Mouse (Mus musculus) ES-Bruce4 (cell line): ENCODE results near the gene Krt1. TPM values are rescaled to one million over a fixed set of nuclear protein-coding genes. Genes with fewer than 3 reads are reported as not detected.

ENCODE experiments used
- H3K27ac ChIP-seq: 2 replicates; pipeline ENCODE4 v1.5.1; 2012; ENCODE audit warnings: low read length, inconsistent platforms; ENCODE audit not compliant: insufficient read depth
- H3K27me3 ChIP-seq: 2 replicates; pipeline ENCODE4 v1.6.1; 2012; ENCODE audit warnings: mild to moderate bottlenecking, low read length, inconsistent platforms; ENCODE audit not compliant: control insufficient read depth, poor library complexity, insufficient read depth, severe bottlenecking
- H3K36me3 ChIP-seq: 2 replicates; pipeline ENCODE4 v1.6.1; 2012; ENCODE audit warnings: inconsistent platforms, mild to moderate bottlenecking, low read length, moderate library complexity; ENCODE audit not compliant: control insufficient read depth, poor library complexity, insufficient read depth, severe bottlenecking
- H3K4me1 ChIP-seq: one replicate; pipeline ENCODE4 v1.8.1; 2011; ENCODE audit warnings: low read length; ENCODE audit not compliant: control insufficient read depth, insufficient read depth
- H3K4me3 ChIP-seq: 2 replicates; pipeline ENCODE4 v1.5.1; 2011; ENCODE audit warnings: low read depth, mild to moderate bottlenecking, low read length
- H3K9ac ChIP-seq: 2 replicates; pipeline ENCODE4 v1.6.1; 2012; ENCODE audit warnings: low read depth, mild to moderate bottlenecking, inconsistent platforms; ENCODE audit not compliant: poor library complexity, severe bottlenecking
- H3K9me3 ChIP-seq: replicated peaks from 2 replicates; pipeline ENCODE4 v1.6.1; 2012; ENCODE audit warnings: mild to moderate bottlenecking, low read length, inconsistent platforms; ENCODE audit not compliant: control insufficient read depth, poor library complexity, insufficient read depth, severe bottlenecking
- CTCF ChIP-seq: IDR thresholded peaks from one replicate; pipeline ENCODE4 v1.8.1; 2011; ENCODE audit warnings: low read depth, low read length
- EP300 ChIP-seq: IDR thresholded peaks from 2 replicates; pipeline ENCODE4 v1.6.1; 2011; ENCODE audit warnings: low read depth, low read length; ENCODE audit not compliant: insufficient read depth
- POLR2A ChIP-seq: IDR thresholded peaks from one replicate; pipeline ENCODE4 v1.8.1; 2011; ENCODE audit warnings: low read length; ENCODE audit not compliant: insufficient read depth
- polyA plus RNA-seq: library from polyadenylated mRNA; stranded (reverse); fragments of >200 nt; gene quantifications from 2 replicates; pipeline ENCODE4 v1.2.4, GENCODE M21; 2011; ENCODE audit warnings: low read depth; ENCODE audit not compliant: missing spikeins, insufficient read depth, insufficient read length

The Krt1 gene
- polyA plus RNA-seq, 1 experiment = not detected

DNA sequence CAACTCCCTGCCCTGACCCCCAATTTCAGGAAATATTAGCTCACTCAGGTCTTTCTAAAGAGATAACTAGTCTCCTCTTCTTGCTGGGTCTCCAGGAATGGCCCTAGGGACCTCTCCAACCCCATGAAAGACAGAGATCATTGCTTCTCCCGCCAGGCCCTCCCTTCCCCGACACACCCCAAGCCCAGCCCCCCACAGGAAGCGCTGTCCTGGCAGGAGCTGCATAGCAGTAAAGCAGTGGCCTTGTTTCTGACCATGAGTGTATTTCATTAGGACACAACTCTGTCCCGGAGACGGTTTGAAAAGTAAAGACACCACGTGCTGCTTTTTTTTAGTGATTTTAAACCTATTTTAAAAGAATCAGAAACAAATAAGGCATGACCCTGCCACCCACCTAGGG, 17.5 kb downstream of the Krt1 start:
- Histone ChIP-seq H3K27me3 (no peaks in the 10 kb centered on the region), H3K9ac (no peak overlapping the region), H3K9me3 (no peaks in the 10 kb centered on the region), H3K27ac (no peak overlapping the region), H3K4me3 (no peak overlapping the region), H3K36me3 (no peaks in the 10 kb centered on the region), H3K4me1 (no peaks in the 10 kb centered on the region)
- TF ChIP-seq POLR2A (no peak), CTCF (no peak)

- H3K4me3 ChIP-seq = no peak overlapping the region
- H3K4me1 ChIP-seq = no peaks in the 10 kb centered on the region
Measured at GRCm38 (mm10) chr15:101829441-101829840, 21.2 kb downstream of the Krt1 start.

GRCm38 (mm10) chr15:101821786-101822185, 28.8 kb downstream of the Krt1 start:
- no peaks in the 10 kb centered on the region for H3K4me1 ChIP-seq
- H3K9ac ChIP-seq = no peak overlapping the region
- no peak for TF ChIP-seq POLR2A
- no peak for TF ChIP-seq CTCF
- no peak for TF ChIP-seq EP300
- no peaks in the 10 kb centered on the region for H3K27me3 ChIP-seq
- H3K4me3 ChIP-seq = no peak overlapping the region
- H3K36me3 ChIP-seq = no peaks in the 10 kb centered on the region
- H3K9me3 ChIP-seq = no peaks in the 10 kb centered on the region
- H3K27ac ChIP-seq = no peak overlapping the region

More at GRCm38 (mm10) chr15:101829441-101829840, 21.2 kb downstream of the Krt1 start:
- Histone ChIP-seq H3K36me3 (no peaks in the 10 kb centered on the region), H3K9ac (no peak overlapping the region), H3K27ac (no peak overlapping the region), H3K27me3 (no peaks in the 10 kb centered on the region), H3K9me3 (no peaks in the 10 kb centered on the region)
- TF ChIP-seq POLR2A (no peak), EP300 (no peak), CTCF (no peak)

DNA sequence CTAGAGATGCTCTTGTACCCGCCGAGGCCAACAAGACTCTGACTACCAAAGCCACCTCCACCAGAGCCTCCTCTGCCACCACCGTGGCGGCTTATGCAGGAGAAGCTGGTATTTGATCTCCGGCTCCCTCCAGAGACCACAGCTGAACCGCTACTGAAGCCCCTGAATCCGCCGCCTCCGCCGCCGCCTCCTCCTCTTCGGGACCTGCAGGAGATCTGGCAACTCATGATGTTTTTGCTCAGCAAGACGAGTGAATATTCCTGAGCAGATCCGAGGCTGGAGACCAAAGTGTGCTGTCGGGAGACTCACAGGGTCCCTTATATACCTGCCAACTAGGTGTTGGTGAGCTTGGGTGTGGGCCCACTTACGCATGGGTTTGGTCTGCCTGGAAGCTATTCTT, 32.7 kb downstream of the Krt1 start, which contains the start of gene Krt2:
Krt2 (minus strand) TSS at position 295 of the 400 bp plus-strand sequence.
- Histone ChIP-seq H3K27ac (no peak within 1 kb of the TSS), H3K27me3 (no peaks in the 10 kb centered on the region), H3K9ac (no peak within 1 kb of the TSS), H3K4me3 (peak within 1 kb of the TSS; percentile 12), H3K9me3 (no peaks in the 10 kb centered on the region), H3K36me3 (no peaks in the 10 kb centered on the region), H3K4me1 (no peaks in the 10 kb centered on the region)
- no peak for TF ChIP-seq POLR2A
- no peak for TF ChIP-seq CTCF
- no peak for TF ChIP-seq EP300

DNA sequence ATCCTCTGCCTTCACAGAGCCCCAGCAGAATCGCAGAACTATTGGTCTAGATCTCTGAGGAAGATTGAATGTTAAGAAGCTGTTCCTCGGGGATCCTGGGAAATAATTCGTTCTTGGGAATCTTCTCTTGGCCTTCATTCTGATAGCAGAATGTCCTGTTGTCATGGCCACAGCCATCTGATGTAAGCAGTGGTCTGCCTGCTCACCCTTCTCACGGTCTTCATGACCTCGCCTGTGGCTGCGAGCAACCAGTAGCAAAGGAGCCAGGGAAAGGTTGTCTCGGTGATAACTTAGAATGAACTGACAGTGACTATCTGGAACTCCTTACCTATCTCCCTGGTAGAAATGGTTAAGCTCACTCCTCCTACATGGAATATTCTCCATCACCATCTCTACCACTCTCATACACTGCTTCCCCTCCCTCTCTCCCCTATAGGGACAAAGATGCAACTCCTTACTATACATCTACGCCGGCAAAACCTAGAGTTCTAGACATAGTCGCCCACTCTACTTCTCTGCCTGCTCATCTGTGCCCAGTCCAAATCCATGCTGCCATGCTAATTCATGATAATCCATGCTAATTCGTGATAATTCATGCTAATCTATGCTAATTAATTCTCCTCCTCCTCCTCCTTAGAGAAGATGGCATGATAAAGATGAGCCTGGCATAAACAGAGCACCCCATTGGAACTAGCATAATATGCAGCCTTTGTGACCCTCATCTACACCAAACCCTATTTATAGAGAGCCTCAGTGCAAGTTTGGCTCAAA, 47.4 kb downstream of the Krt1 start:
- Histone ChIP-seq H3K27ac (no peak overlapping the region), H3K4me1 (no peaks in the 10 kb centered on the region), H3K9ac (no peak overlapping the region), H3K36me3 (no peaks in the 10 kb centered on the region), H3K4me3 (no peak overlapping the region), H3K9me3 (no peaks in the 10 kb centered on the region), H3K27me3 (peaks cover 1% of the 10 kb centered on the region; the same call in 1 of the 2 replicates)
- no peak for TF ChIP-seq CTCF
- TF ChIP-seq EP300 = no peak
- TF ChIP-seq POLR2A = no peak

DNA sequence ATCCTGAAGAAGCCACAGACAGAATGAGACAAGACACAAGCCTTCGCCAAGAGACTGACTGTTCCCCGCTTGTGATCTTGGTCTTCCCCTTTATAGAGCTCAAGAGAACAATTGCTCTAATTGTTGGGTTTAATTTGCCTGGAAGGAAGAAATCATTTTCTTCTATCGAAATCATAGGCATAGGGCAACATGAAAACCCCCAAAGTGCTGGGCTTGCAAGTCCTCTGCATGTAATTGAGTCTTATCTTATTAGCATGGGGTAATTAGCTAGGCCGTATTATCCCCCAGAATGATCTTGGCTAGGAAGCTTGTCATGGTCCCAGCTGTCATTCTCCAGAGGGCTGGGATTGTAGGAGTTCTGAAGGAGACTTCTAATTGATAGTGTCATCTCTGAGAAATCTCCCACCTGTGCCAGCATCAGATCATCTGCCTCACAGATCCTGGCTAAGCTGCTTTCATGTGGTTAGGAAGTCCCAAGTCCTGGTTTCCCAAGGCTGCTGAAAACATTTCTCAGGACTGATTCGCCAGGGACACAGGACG, 48.2 kb downstream of the Krt1 start, which contains the start of gene Krt73:
Krt73 (minus strand) TSS at position 51 of the 540 bp plus-strand sequence.
- Histone ChIP-seq H3K27ac (no peak within 1 kb of the TSS), H3K36me3 (no peaks in the 10 kb centered on the region), H3K9me3 (no peaks in the 10 kb centered on the region), H3K4me3 (no peak within 1 kb of the TSS), H3K9ac (no peak within 1 kb of the TSS), H3K4me1 (no peaks in the 10 kb centered on the region), H3K27me3 (peaks cover 1% of the 10 kb centered on the region; the same call in 1 of the 2 replicates)
- TF ChIP-seq POLR2A (no peak), CTCF (no peak)

Other genes with a start within 250 kb of the Krt1 start
- not detected in 2 replicates for gene Gm5414, start 222.6 kb downstream of the Krt1 start, polyA plus RNA-seq
- not detected in 2 replicates for gene Gm5478, start 203.4 kb downstream of the Krt1 start, polyA plus RNA-seq
- not detected in 2 replicates for gene Krt6b, start 170.5 kb downstream of the Krt1 start, polyA plus RNA-seq
- gene Krt6a, start 156.5 kb downstream of the Krt1 start, polyA plus RNA-seq = not detected in 2 replicates
- not detected in 2 replicates for gene Krt5, start 137.9 kb downstream of the Krt1 start, polyA plus RNA-seq
- gene Krt71, start 107.7 kb downstream of the Krt1 start, polyA plus RNA-seq = not detected in 2 replicates
- not detected in 2 replicates for gene Krt72, start 64.3 kb downstream of the Krt1 start, polyA plus RNA-seq
- not detected in 2 replicates for gene Krt73, start 48.4 kb downstream of the Krt1 start, polyA plus RNA-seq
- not detected in 2 replicates for gene Krt2, start 32.6 kb downstream of the Krt1 start, polyA plus RNA-seq
- gene Krt77, start 18.9 kb upstream of the Krt1 start, polyA plus RNA-seq = not detected in 2 replicates
- gene Krt76, start 42.1 kb upstream of the Krt1 start, polyA plus RNA-seq = not detected in 2 replicates
- not detected in 2 replicates for gene Krt4, start 73.9 kb upstream of the Krt1 start, polyA plus RNA-seq
- gene Krt79, start 89.5 kb upstream of the Krt1 start, polyA plus RNA-seq = not detected in 2 replicates
- gene Krt78, start 103.5 kb upstream of the Krt1 start, polyA plus RNA-seq = not detected in 2 replicates
- gene Krt8, start 153.7 kb upstream of the Krt1 start, polyA plus RNA-seq = 306 and 318 TPM in 2 replicates
- 334 and 349 TPM in 2 replicates for gene Krt18, start 177.4 kb upstream of the Krt1 start, polyA plus RNA-seq
- 584 and 631 TPM in 2 replicates for gene Eif4b, start 223.0 kb upstream of the Krt1 start, polyA plus RNA-seq
- 10.4 and 12.8 TPM in 2 replicates for gene Tns2, start 249.6 kb upstream of the Krt1 start, polyA plus RNA-seq